Mouse (Mus musculus) ES-Bruce4 (cell line): ENCODE measurements at regions not wholly inside any gene's neighbourhood (a gene's known extent, or its start where the extent isn't known, plus 50 kb on each side); places are given as distances from the start of the nearest gene placed in this dataset.

Experiments
- H3K27ac ChIP-seq: 2 replicates; pipeline ENCODE4 v1.5.1; 2012; ENCODE audit warnings: low read length, inconsistent platforms; ENCODE audit not compliant: insufficient read depth
- H3K27me3 ChIP-seq: 2 replicates; pipeline ENCODE4 v1.6.1; 2012; ENCODE audit warnings: mild to moderate bottlenecking, low read length, inconsistent platforms; ENCODE audit not compliant: control insufficient read depth, poor library complexity, insufficient read depth, severe bottlenecking
- H3K36me3 ChIP-seq: 2 replicates; pipeline ENCODE4 v1.6.1; 2012; ENCODE audit warnings: inconsistent platforms, mild to moderate bottlenecking, low read length, moderate library complexity; ENCODE audit not compliant: control insufficient read depth, poor library complexity, insufficient read depth, severe bottlenecking
- H3K4me1 ChIP-seq: one replicate; pipeline ENCODE4 v1.8.1; 2011; ENCODE audit warnings: low read length; ENCODE audit not compliant: control insufficient read depth, insufficient read depth
- H3K4me3 ChIP-seq: 2 replicates; pipeline ENCODE4 v1.5.1; 2011; ENCODE audit warnings: low read depth, mild to moderate bottlenecking, low read length
- H3K9ac ChIP-seq: 2 replicates; pipeline ENCODE4 v1.6.1; 2012; ENCODE audit warnings: low read depth, mild to moderate bottlenecking, inconsistent platforms; ENCODE audit not compliant: poor library complexity, severe bottlenecking
- H3K9me3 ChIP-seq: replicated peaks from 2 replicates; pipeline ENCODE4 v1.6.1; 2012; ENCODE audit warnings: mild to moderate bottlenecking, low read length, inconsistent platforms; ENCODE audit not compliant: control insufficient read depth, poor library complexity, insufficient read depth, severe bottlenecking
- CTCF ChIP-seq: IDR thresholded peaks from one replicate; pipeline ENCODE4 v1.8.1; 2011; ENCODE audit warnings: low read depth, low read length
- EP300 ChIP-seq: IDR thresholded peaks from 2 replicates; pipeline ENCODE4 v1.6.1; 2011; ENCODE audit warnings: low read depth, low read length; ENCODE audit not compliant: insufficient read depth
- POLR2A ChIP-seq: IDR thresholded peaks from one replicate; pipeline ENCODE4 v1.8.1; 2011; ENCODE audit warnings: low read length; ENCODE audit not compliant: insufficient read depth

DNA sequence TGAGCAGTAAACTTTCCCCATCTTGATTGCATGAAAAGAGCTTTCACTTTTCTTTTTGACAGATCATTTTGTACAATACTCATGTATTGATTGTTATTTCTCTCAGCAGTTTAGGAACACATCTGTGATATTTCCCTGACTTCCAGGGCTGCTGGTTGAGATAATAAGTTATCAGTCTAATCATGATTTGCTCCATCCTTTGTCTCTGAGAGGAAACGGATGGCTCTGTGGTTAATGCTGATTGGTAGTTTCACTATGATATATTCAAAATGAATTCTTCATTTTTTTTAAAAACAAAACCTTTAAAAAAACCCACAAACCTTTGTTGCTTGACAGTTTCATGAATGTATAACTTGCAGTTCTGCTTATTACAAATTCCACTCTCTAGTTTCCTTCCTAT, 160.8 kb downstream of the Pdgfra start:
- Histone ChIP-seq H3K4me3 (no peak overlapping the region), H3K4me1 (no peaks in the 10 kb centered on the region), H3K36me3 (no peaks in the 10 kb centered on the region), H3K9ac (no peak overlapping the region), H3K27me3 (no peaks in the 10 kb centered on the region), H3K27ac (no peak overlapping the region), H3K9me3 (no peaks in the 10 kb centered on the region)
- TF ChIP-seq POLR2A, result no peak
- TF ChIP-seq CTCF, result no peak
- TF ChIP-seq EP300, result no peak

DNA sequence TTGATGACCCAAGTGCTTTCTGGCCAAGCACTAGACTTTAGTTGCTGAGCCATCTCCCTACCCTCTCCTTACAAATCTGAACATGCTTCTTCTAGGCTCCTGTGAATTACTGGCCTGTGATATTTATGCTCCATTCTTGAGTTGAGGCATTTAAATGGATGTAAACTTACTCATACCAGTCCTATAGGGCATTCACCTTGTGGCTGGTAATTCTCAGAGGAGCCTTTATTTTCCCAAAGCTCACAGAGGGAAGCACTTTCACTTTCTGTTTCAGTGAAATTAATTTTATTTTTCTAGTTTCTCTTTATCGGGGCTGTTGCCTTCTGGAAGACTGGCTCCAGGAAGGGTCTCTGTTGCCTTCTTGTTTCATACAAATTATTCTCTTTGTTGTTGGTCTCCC, 163.9 kb downstream of the Pdgfra start:
- Histone ChIP-seq H3K4me1 (no peaks in the 10 kb centered on the region), H3K4me3 (no peak overlapping the region), H3K9ac (no peak overlapping the region), H3K36me3 (no peaks in the 10 kb centered on the region), H3K27ac (no peak overlapping the region), H3K27me3 (no peaks in the 10 kb centered on the region), H3K9me3 (no peaks in the 10 kb centered on the region)
- TF ChIP-seq CTCF (no peak), POLR2A (no peak), EP300 (no peak)

DNA sequence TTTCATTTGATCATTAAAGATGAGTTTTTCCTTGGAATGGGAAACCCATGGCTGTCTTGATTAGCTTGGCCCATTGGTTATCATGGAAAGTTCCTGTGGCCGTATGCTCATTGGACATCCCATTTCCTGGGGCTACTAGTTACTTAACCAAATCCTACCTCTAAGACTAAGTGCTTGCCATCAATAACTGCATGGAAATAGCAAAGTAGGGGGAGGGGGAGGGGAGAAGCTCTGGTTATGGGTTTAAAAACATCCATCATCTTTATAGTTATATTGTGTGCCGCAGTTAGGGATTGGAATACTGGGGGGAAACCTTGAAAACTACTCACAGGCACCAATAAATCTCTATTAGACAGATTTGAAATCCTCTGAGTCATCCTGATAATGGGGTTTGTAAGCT, 168.4 kb downstream of the Pdgfra start:
- no peaks in the 10 kb centered on the region for H3K4me1 ChIP-seq
- no peak overlapping the region for H3K9ac ChIP-seq
- no peaks in the 10 kb centered on the region for H3K9me3 ChIP-seq
- no peaks in the 10 kb centered on the region for H3K36me3 ChIP-seq
- no peaks in the 10 kb centered on the region for H3K27me3 ChIP-seq
- TF ChIP-seq CTCF (no peak), EP300 (no peak), POLR2A (no peak)
- H3K27ac ChIP-seq, result no peak overlapping the region
- no peak overlapping the region for H3K4me3 ChIP-seq

DNA sequence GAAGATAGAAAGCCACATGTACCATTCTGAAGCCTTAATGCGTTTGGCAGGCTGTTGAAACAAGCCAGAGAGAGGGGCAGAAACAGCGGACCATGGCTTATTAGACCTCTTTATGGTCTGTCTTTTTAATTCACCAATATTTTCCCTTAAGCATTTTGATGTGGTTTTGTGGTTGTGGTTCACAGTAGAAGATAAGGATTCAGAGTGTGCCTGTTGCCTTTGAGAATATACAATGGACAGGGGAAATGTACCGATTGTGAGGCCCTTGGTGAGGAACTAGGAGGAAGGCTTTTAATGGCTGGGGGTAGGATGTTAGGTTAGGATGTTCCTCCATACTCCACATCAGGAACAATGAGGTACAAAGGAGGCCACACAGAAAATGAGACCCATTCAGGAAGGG, 182.0 kb downstream of the Pdgfra start:
- no peaks in the 10 kb centered on the region for H3K36me3 ChIP-seq
- TF ChIP-seq POLR2A (no peak), CTCF (no peak), EP300 (no peak)
- H3K9me3 ChIP-seq, result no peaks in the 10 kb centered on the region
- no peak overlapping the region for H3K4me3 ChIP-seq
- no peaks in the 10 kb centered on the region for H3K4me1 ChIP-seq
- no peak overlapping the region for H3K27ac ChIP-seq
- H3K9ac ChIP-seq, result no peak overlapping the region
- H3K27me3 ChIP-seq, result no peaks in the 10 kb centered on the region

DNA sequence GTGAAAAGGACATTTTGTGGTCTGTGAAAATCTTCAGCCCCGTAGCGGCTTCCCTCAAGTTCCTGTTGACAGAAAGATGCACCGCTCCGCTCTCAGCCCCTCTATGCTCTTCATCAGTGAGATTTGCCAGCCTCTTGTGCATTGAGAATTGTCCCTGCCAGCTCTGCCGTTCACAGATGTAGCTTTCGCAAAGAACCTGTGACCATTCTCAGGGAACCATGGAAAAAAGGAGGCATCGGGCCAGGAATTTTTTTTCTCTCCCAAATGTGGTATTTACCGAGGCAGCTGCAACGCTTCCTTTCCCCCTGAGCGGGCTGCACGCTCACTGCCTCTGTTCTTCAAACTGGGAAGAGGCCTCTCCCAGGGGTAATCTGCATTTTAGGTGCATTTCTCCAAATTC, 184.4 kb downstream of the Pdgfra start:
- no peak overlapping the region for H3K4me3 ChIP-seq
- TF ChIP-seq CTCF, result no peak
- TF ChIP-seq EP300, result no peak
- TF ChIP-seq POLR2A, result no peak
- no peak overlapping the region for H3K9ac ChIP-seq
- H3K27ac ChIP-seq, result no peak overlapping the region
- no peaks in the 10 kb centered on the region for H3K27me3 ChIP-seq
- H3K4me1 ChIP-seq, result no peaks in the 10 kb centered on the region
- H3K36me3 ChIP-seq, result no peaks in the 10 kb centered on the region
- H3K9me3 ChIP-seq, result no peaks in the 10 kb centered on the region

DNA sequence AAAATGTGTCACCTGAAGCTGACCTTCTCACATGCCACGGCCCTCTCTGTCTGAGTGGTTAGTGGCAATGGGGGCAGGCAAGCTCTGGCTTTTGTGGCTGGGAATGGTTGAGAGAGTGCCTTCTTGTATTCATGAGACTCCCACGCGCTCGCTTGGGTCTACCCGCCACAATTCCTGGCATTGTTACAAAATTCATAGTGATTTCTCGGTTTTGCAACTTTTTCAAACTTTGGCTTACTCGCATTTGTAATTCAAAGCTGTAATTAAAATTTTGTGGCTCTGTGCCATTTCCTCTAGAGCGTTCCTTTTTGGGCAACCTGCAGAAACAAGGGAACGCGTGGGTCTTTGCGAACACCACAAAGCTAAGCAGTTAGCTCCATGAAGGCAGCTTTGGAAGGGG, 186.3 kb downstream of the Pdgfra start:
- no peak overlapping the region for H3K27ac ChIP-seq
- no peaks in the 10 kb centered on the region for H3K27me3 ChIP-seq
- no peak overlapping the region for H3K9ac ChIP-seq
- TF ChIP-seq EP300, result no peak
- H3K4me3 ChIP-seq, result no peak overlapping the region
- no peaks in the 10 kb centered on the region for H3K36me3 ChIP-seq
- H3K9me3 ChIP-seq, result no peaks in the 10 kb centered on the region
- H3K4me1 ChIP-seq, result no peaks in the 10 kb centered on the region

DNA sequence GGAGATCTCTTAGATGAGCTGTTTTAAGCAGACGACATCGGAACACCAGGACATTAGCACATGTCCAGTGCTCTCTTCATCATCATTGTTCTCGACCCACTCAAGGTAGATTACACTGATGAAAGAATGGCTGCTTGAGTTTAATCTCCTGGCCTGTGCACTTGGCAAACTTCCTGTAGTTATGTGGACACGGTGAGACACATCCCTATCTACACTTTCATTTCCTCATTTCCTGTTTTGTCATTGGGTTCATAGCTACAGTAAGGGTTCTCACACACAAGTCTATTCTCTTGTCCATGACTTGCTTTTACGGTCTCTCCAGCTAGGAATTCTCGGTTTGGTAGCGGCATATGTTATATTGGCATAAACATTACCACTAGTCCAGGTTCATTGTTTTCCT, 190.5 kb downstream of the Pdgfra start:
- Histone ChIP-seq H3K4me3 (no peak overlapping the region), H3K9ac (no peak overlapping the region), H3K4me1 (no peaks in the 10 kb centered on the region), H3K27ac (no peak overlapping the region), H3K36me3 (no peaks in the 10 kb centered on the region), H3K27me3 (no peaks in the 10 kb centered on the region), H3K9me3 (no peaks in the 10 kb centered on the region)
- TF ChIP-seq EP300 (no peak), CTCF (no peak), POLR2A (no peak)
